Mouse (Mus musculus): ENCODE results near the gene 1700010I14Rik.

The 1700010I14Rik gene

GRCm38 (mm10) chr17:9023198-9023942 is 35.2 kb downstream of the 1700010I14Rik start:
- DNase-seq (ENCODE audit: low spot score in 2 of 2) = no peak

GRCm38 (mm10) chr17:9030181-9030580 is 42.0 kb downstream of the 1700010I14Rik start:
- DNase-seq (ENCODE audit: low spot score in 2 of 2) = peak in 1 of 2 experiments; percentile 39

GRCm38 (mm10) chr17:9031241-9032141 is 43.4 kb downstream of the 1700010I14Rik start:
- DNase-seq (ENCODE audit: low spot score in 2 of 2) = peak; percentile 53 to 74

GRCm38 (mm10) chr17:9032362-9033044 is 44.4 kb downstream of the 1700010I14Rik start:
- no peak for DNase-seq (ENCODE audit: low spot score in 2 of 2)

- no peak for DNase-seq (ENCODE audit: low spot score in 2 of 2)
Observed at GRCm38 (mm10) chr17:9033511-9033910, 45.4 kb downstream of the 1700010I14Rik start.

GRCm38 (mm10) chr17:9035561-9036348 is 47.6 kb downstream of the 1700010I14Rik start:
- DNase-seq (ENCODE audit: low spot score in 2 of 2) = peak in 1 of 2 experiments; percentile 48

GRCm38 (mm10) chr17:9042723-9043122 is 54.6 kb downstream of the 1700010I14Rik start:
- DNase-seq (ENCODE audit: low spot score in 2 of 2) = no peak

GRCm38 (mm10) chr17:9052441-9052980 is 64.4 kb downstream of the 1700010I14Rik start:
- no peak for DNase-seq (ENCODE audit: low spot score in 2 of 2)

- no peak for DNase-seq (ENCODE audit: low spot score in 2 of 2)
Observed at GRCm38 (mm10) chr17:9059360-9059932, 71.3 kb downstream of the 1700010I14Rik start.

Data from urinary bladder, postnatal 4 days (tissue).